Mouse (Mus musculus) lung, postnatal 0 days (tissue): ENCODE data around the gene Ints12. TPM values are rescaled to one million over a fixed set of nuclear protein-coding genes. Genes with fewer than 3 reads are reported as not detected.

Source experiments
- ATAC-seq: fragments of 200-750 bp; cut with Nextera tagmentation; 2 replicates; pipeline ENCODE4 v1.8.0; 2017; ENCODE audit warnings: moderate library complexity
- DNase-seq: peaks from one replicate; pipeline ENCODE4 v3.0.0-alpha.2; 2016; ENCODE audit warnings: low spot score
- H3K27ac ChIP-seq: fragments of 300-500 bp; sonication (generic); 2 replicates; pipeline ENCODE4 v1.5.1; 2014; ENCODE audit warnings: antibody characterized with exemption, mild to moderate bottlenecking, low read length, mixed read lengths
- H3K27me3 ChIP-seq: fragments of 300-500 bp; sonication (generic); replicated peaks from 2 replicates; pipeline ENCODE4 v1.6.1; 2014; ENCODE audit warnings: low read length, mixed read lengths; ENCODE audit not compliant: insufficient read depth
- H3K36me3 ChIP-seq: fragments of 300-500 bp; sonication (generic); 2 replicates; pipeline ENCODE4 v1.6.1; 2014; ENCODE audit warnings: low read length, mixed read lengths; ENCODE audit not compliant: insufficient read depth
- H3K4me1 ChIP-seq: fragments of 300-500 bp; sonication (generic); 2 replicates; pipeline ENCODE4 v1.6.1; 2014; ENCODE audit warnings: antibody characterized with exemption, low read depth, low read length, mixed read lengths; ENCODE audit not compliant: insufficient read depth
- H3K4me2 ChIP-seq: fragments of 300-500 bp; sonication (generic); replicated peaks from 2 replicates; pipeline ENCODE4 v1.6.1; 2014; ENCODE audit warnings: low read depth, mild to moderate bottlenecking, low read length, moderate library complexity, mixed read lengths
- H3K4me3 ChIP-seq: fragments of 300-500 bp; sonication (generic); 2 replicates; pipeline ENCODE4 v1.5.1; 2014; ENCODE audit warnings: low read depth, low read length
- H3K9ac ChIP-seq: fragments of 300-500 bp; sonication (generic); replicated peaks from 2 replicates; pipeline ENCODE4 v1.6.1; 2014; ENCODE audit warnings: low read depth, mild to moderate bottlenecking
- H3K9me3 ChIP-seq: fragments of 300-500 bp; sonication (generic); 2 replicates; pipeline ENCODE4 v1.6.1; 2016; ENCODE audit warnings: low read length, mixed read lengths
- CTCF ChIP-seq: IDR thresholded peaks from 2 replicates; pipeline ENCODE4 v1.5.1; 2016; ENCODE audit warnings: antibody characterized with exemption, mild to moderate bottlenecking
- EP300 ChIP-seq: IDR thresholded peaks from 2 replicates; pipeline ENCODE4 v1.6.1; 2016; ENCODE audit warnings: antibody characterized with exemption, mild to moderate bottlenecking, control low read depth
- WGBS: fragments of 180-500 bp; shearing (Covaris S2); extraction: QIAGEN DNeasy Blood & Tissue Kit; methylation state at CpG from one replicate; pipeline ENCODE4 v1.1.7; 2014; 5-methylcytosine and 5-hydroxymethylcytosine counted together
- polyA plus RNA-seq: library from polyadenylated mRNA; unstranded; fragments of >200 nt; fragmentation: Nextera tagmentation; extraction: Ambion mirVana; gene quantifications from 2 replicates; pipeline ENCODE4 v1.2.1, GENCODE M21; 2015

Ints12 gene
- polyA plus RNA-seq, 1 experiment from 2014 or later: 15.8 TPM

GRCm38 (mm10) chr3:133098909-133099308, 7.3 kb downstream of the Ints12 start:
- no peaks in the 10 kb centered on the region for H3K4me1 ChIP-seq
- no peaks in the 10 kb centered on the region for H3K9me3 ChIP-seq
- WGBS: 81% methylated on average over 2 of the region's 2 CpGs
- no peak overlapping the region for H3K4me3 ChIP-seq
- no peak overlapping the region for H3K4me2 ChIP-seq
- peaks cover 11% of the 10 kb centered on the region; the same call in 1 of the 2 replicates for H3K36me3 ChIP-seq
- ATAC-seq (no peak), DNase-seq (no peak)
- no peak overlapping the region for H3K9ac ChIP-seq
- no peaks in the 10 kb centered on the region for H3K27me3 ChIP-seq
- H3K27ac ChIP-seq: no peak overlapping the region
- TF ChIP-seq EP300: no peak
- TF ChIP-seq CTCF: no peak

DNA sequence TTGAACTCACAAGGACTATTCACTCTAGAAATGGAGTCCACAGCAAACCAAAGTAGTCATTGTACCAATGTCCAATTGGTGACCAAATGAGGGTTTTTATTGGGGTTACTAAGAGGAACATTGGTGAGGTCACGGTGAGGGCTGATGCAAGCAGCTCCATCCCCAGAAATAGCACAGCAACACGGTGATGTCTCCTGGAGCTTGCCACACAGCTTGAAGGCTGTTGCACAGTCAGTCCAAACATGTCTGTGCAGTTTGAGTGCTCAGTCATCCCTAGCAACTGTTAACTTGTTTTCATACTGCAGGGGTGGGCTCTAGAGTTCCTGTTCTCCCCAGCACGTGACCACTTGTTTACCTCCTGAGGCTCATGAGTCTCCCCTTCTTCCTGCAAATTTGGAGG, 12.1 kb downstream of the Ints12 start:
- H3K4me2 ChIP-seq: no peak overlapping the region
- peaks cover 18% of the 10 kb centered on the region; the same call in 1 of the 2 replicates for H3K36me3 ChIP-seq
- H3K4me1 ChIP-seq: no peaks in the 10 kb centered on the region
- TF ChIP-seq CTCF (no peak), EP300 (no peak)
- H3K27me3 ChIP-seq: no peaks in the 10 kb centered on the region
- H3K9me3 ChIP-seq: no peaks in the 10 kb centered on the region
- H3K4me3 ChIP-seq: no peak overlapping the region
- ATAC-seq (no peak), DNase-seq (no peak)
- 68% methylated on average over 3 of the region's 3 CpGs for WGBS
- no peak overlapping the region for H3K9ac ChIP-seq
- H3K27ac ChIP-seq: no peak overlapping the region

- DNase-seq (no peak), ATAC-seq (no peak)
- H3K27ac ChIP-seq: no peak overlapping the region
- 80% methylated on average over 3 of the region's 3 CpGs for WGBS
- H3K4me3 ChIP-seq: no peak overlapping the region
- no peaks in the 10 kb centered on the region for H3K4me1 ChIP-seq
- TF ChIP-seq CTCF: no peak
- TF ChIP-seq EP300: no peak
- no peaks in the 10 kb centered on the region for H3K9me3 ChIP-seq
- no peak overlapping the region for H3K4me2 ChIP-seq
- H3K9ac ChIP-seq: no peak overlapping the region
- H3K36me3 ChIP-seq: peaks cover 15% of the 10 kb centered on the region; the same call in 1 of the 2 replicates
- H3K27me3 ChIP-seq: no peaks in the 10 kb centered on the region
These were observed 12.8 kb downstream of the Ints12 start for GRCm38 (mm10) chr3:133104436-133104835.

DNA sequence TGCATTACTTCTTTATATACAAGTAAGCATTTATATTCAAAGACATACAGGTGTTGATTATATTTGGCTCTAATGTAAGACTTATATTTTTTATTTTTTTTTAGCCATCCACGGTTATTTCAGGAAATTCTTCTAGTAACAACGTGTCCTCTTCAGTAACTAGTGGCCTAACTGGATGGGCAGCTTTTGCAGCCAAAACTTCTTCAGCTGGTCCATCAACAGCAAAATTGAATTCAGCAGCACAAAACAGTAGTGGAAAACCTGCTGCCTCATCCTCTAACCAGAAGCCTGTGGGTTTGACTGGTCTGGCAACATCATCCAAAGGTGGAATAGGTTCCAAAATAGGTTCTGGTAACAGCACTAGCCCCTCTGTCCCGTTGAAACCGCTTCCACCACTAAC, 17.1 kb downstream of the Ints12 start:
- Histone ChIP-seq H3K9ac (no peak overlapping the region), H3K27me3 (no peaks in the 10 kb centered on the region), H3K9me3 (no peaks in the 10 kb centered on the region), H3K4me3 (no peak overlapping the region), H3K36me3 (peaks cover 14% of the 10 kb centered on the region; the same call in 1 of the 2 replicates), H3K4me1 (no peaks in the 10 kb centered on the region), H3K4me2 (no peak overlapping the region), H3K27ac (no peak overlapping the region)
- 80% methylated on average over 4 of the region's 4 CpGs for WGBS
- DNase-seq (peak; percentile 32), ATAC-seq (peak; percentile 43)
- 0 out of 2 replicates have a peak, but pooled peaks have one; percentile 19 for TF ChIP-seq EP300
- no peak for TF ChIP-seq CTCF

GRCm38 (mm10) chr3:133109844-133110243, 18.2 kb downstream of the Ints12 start:
- H3K9me3 ChIP-seq: no peaks in the 10 kb centered on the region
- no peak overlapping the region for H3K4me2 ChIP-seq
- no peak overlapping the region for H3K27ac ChIP-seq
- ATAC-seq (no peak), DNase-seq (no peak)
- peaks cover 11% of the 10 kb centered on the region; the same call in 1 of the 2 replicates for H3K36me3 ChIP-seq
- WGBS: 91% methylated on average over 4 of the region's 4 CpGs
- H3K4me1 ChIP-seq: no peaks in the 10 kb centered on the region
- H3K4me3 ChIP-seq: no peak overlapping the region
- H3K27me3 ChIP-seq: no peaks in the 10 kb centered on the region
- TF ChIP-seq EP300: no peak
- TF ChIP-seq CTCF: no peak
- H3K9ac ChIP-seq: no peak overlapping the region

GRCm38 (mm10) chr3:133111741-133112140, 20.1 kb downstream of the Ints12 start:
- TF ChIP-seq CTCF: peak; percentile 63
- TF ChIP-seq EP300: no peak
- H3K4me3 ChIP-seq: no peak overlapping the region
- DNase-seq (no peak), ATAC-seq (no peak)
- peaks cover 7% of the 10 kb centered on the region; the same call in 1 of the 2 replicates for H3K36me3 ChIP-seq
- H3K9me3 ChIP-seq: no peaks in the 10 kb centered on the region
- H3K4me1 ChIP-seq: no peaks in the 10 kb centered on the region
- no peak overlapping the region for H3K4me2 ChIP-seq
- H3K27ac ChIP-seq: no peak overlapping the region
- H3K9ac ChIP-seq: no peak overlapping the region
- 28% methylated on average over 2 of the region's 2 CpGs for WGBS
- H3K27me3 ChIP-seq: no peaks in the 10 kb centered on the region

DNA sequence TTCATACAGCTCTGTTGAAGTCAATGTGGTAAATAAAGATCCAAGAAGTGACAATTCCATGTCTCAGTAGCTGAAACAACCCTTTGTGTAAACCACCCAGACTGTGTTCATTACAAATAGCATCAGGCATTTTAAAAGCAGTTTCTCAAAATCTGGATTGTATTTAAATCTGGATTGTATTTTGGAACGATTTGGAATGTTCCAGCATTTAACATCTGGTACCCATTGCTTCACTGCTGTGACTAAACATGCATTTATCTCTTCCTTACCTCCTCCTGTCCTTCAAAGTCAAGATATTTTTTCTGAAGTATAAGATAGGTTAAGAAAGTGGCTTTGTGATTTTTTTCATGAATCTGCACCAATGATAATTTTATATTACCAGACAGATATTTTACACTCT, 21.6 kb downstream of the Ints12 start:
- no peak for DNase-seq
- ATAC-seq: no peak
- Histone ChIP-seq H3K4me3 (no peak overlapping the region), H3K27ac (no peak overlapping the region), H3K9me3 (no peaks in the 10 kb centered on the region), H3K4me2 (no peak overlapping the region), H3K4me1 (no peaks in the 10 kb centered on the region), H3K9ac (no peak overlapping the region), H3K27me3 (no peaks in the 10 kb centered on the region), H3K36me3 (no peaks in the 10 kb centered on the region)
- TF ChIP-seq EP300 (no peak), CTCF (no peak)
- WGBS: 36% methylated on average over 1 of the region's 1 CpGs
